Mouse (Mus musculus) CH12.LX (cell line): ENCODE results near the gene Tspan4.

Source experiments
- CTCF ChIP-seq, 2 experiments: IDR thresholded peaks in 1 of 2; conservative IDR thresholded peaks in 1 of 2; 2 replicates each; pipeline ENCODE4 v1.5.1; 2011 to 2012; ENCODE audit warnings: low read depth in 2 of 2, low read length in 2 of 2, improper control_type of control experiment in 1 of 2, inconsistent platforms in 1 of 2, mild to moderate bottlenecking in 1 of 2, moderate library complexity in 1 of 2
- EP300 ChIP-seq: IDR thresholded peaks from 2 replicates; pipeline ENCODE4 v1.6.1; 2011; ENCODE audit warnings: low read length, improper control_type of control experiment
- ETS1 ChIP-seq: conservative IDR thresholded peaks from 2 replicates; pipeline ENCODE4 v1.6.1; 2012; ENCODE audit warnings: low read depth, mild to moderate bottlenecking, inconsistent platforms, low read length, improper control_type of control experiment, moderate library complexity
- JUND ChIP-seq: conservative IDR thresholded peaks from 2 replicates; pipeline ENCODE4 v1.6.1; 2011; ENCODE audit warnings: low read depth, low read length, improper control_type of control experiment
- MAX ChIP-seq: IDR thresholded peaks from 2 replicates; pipeline ENCODE4 v1.6.1; 2011; ENCODE audit warnings: low read length, improper control_type of control experiment
- POLR2A ChIP-seq: IDR thresholded peaks from 2 replicates; pipeline ENCODE4 v1.6.1; 2011; ENCODE audit warnings: low read depth, mild to moderate bottlenecking, improper control_type of control experiment, low read length
- POLR2AphosphoS2 ChIP-seq: IDR thresholded peaks from 2 replicates; pipeline ENCODE4 v1.6.1; 2011; ENCODE audit warnings: low read depth, low read length, improper control_type of control experiment
- RCOR1 ChIP-seq: conservative IDR thresholded peaks from 2 replicates; pipeline ENCODE4 v1.6.1; 2012; ENCODE audit warnings: low read depth, mild to moderate bottlenecking, inconsistent platforms, low read length, improper control_type of control experiment
- SMC3 ChIP-seq: IDR thresholded peaks from 2 replicates; pipeline ENCODE4 v1.6.1; 2011; ENCODE audit warnings: low read depth, low read length, improper control_type of control experiment
- USF1 ChIP-seq: IDR thresholded peaks from 2 replicates; pipeline ENCODE4 v1.6.1; 2014; ENCODE audit warnings: low read depth, mild to moderate bottlenecking, inconsistent platforms, low read length, improper control_type of control experiment
- USF2 ChIP-seq: conservative IDR thresholded peaks from 2 replicates; pipeline ENCODE4 v1.6.1; 2011; ENCODE audit warnings: low read depth, low read length, improper control_type of control experiment
- ZMIZ1 ChIP-seq: IDR thresholded peaks from 2 replicates; pipeline ENCODE4 v1.6.1; 2012; ENCODE audit warnings: low read depth, mild to moderate bottlenecking, inconsistent platforms, low read length, improper control_type of control experiment

- TF ChIP-seq RCOR1 (no peak), POLR2A (peak; percentile 77), CTCF (conservative IDR thresholded peaks at IDR 0.05 in 1 of 2, IDR thresholded peaks at IDR 0.05 in 1 of 2; ENCODE audit: low read depth in 2 of 2, low read length in 2 of 2) (peak in 1 of 2 experiments; percentile 76; a peak in 2 of 4 replicates), SMC3 (peak; percentile 56), ETS1 (no peak), USF2 (no peak), MAX (peak; percentile 86), JUND (no peak), USF1 (peak; percentile 39), EP300 (no peak), POLR2AphosphoS2 (peak; percentile 96), ZMIZ1 (peak; percentile 65)
Measured at GRCm38 (mm10) chr7:141437178-141438120, 37.6 kb upstream of the Tspan4 start, which contains the start of gene Slc25a22.
